Mouse (Mus musculus): Measurements from ENCODE around the gene Itgb4.

DNA sequence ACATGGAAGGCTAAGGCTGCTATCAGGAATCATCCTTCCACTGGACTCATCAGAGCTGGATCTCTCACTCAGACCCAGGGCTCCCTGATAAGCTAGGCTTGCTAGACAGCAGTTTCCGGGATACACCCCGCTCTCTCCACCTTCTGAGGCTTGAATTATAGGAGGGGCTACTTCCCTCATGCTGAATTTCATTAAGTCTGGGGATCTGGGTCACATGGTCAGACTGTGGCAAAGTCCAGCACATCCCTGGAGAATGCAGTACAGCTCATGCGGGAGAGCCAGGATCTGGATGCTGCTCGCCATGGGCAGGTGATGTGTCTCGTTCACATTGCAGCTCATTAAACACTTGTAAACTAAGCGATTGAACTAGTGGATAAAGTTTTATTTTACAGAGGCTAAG, 3.5 kb upstream of the Itgb4 start:
- TF ChIP-seq CTCF (IDR thresholded peaks at IDR 0.05; ENCODE audit: low read depth, low read length) (no peak), TAL1 (conservative IDR thresholded peaks at IDR 0.05; ENCODE audit: low read depth, low read length) (no peak)

All from G1E (cell line).